Mouse (Mus musculus) CH12.LX (cell line): ENCODE data around the gene Dscam. TPM values are rescaled to one million over a fixed set of nuclear protein-coding genes. Genes with fewer than 3 reads are reported as not detected.

Experiments
- DNase-seq: peaks from one replicate; pipeline ENCODE4 v3.0.0-alpha.2; 2013; ENCODE audit errors: extremely low read depth
- H3K27ac ChIP-seq: 2 replicates; pipeline ENCODE4 v1.5.1; 2012; ENCODE audit warnings: low read depth, mild to moderate bottlenecking, control low read depth, moderate library complexity; ENCODE audit not compliant: insufficient read depth
- H3K27me3 ChIP-seq: replicated peaks from 2 replicates; pipeline ENCODE3; 2012; ENCODE audit warnings: inconsistent platforms
- H3K36me3 ChIP-seq, 2 experiments: replicated peaks in 1 of 2; 2 replicates each; pipeline versions ENCODE3 to v1.6.1; 2012; ENCODE audit warnings: inconsistent platforms in 1 of 2, low read length in 1 of 2, mild to moderate bottlenecking in 1 of 2, mixed read lengths in 1 of 2, moderate library complexity in 1 of 2; ENCODE audit not compliant: control insufficient read depth in 1 of 2, insufficient read depth in 1 of 2
- H3K4me1 ChIP-seq, 2 experiments: 2 replicates each; pipeline ENCODE4 v1.6.1; 2012; ENCODE audit warnings: inconsistent platforms in 1 of 2, moderate library complexity in 1 of 2; ENCODE audit not compliant: insufficient read depth in 2 of 2, control insufficient read depth in 1 of 2
- H3K4me2 ChIP-seq: 2 replicates; pipeline ENCODE4 v1.6.1; 2012; ENCODE audit warnings: low read depth, mild to moderate bottlenecking, control low read depth; ENCODE audit not compliant: poor library complexity, insufficient read depth, severe bottlenecking
- H3K4me3 ChIP-seq, 3 experiments: fragments of 150-350 bp in 1 of 3; sonication (generic) in 1 of 3; replicated peaks in 1 of 3; 2 replicates each; pipeline versions ENCODE3 to v1.5.1; 2011 to 2012; ENCODE audit warnings: low read depth in 2 of 3, low read length in 2 of 3, mild to moderate bottlenecking in 2 of 3, moderate library complexity in 2 of 3, control low read depth in 1 of 3, improper control_type of control experiment in 1 of 3, inconsistent platforms in 1 of 3, mixed read lengths in 1 of 3; ENCODE audit not compliant: poor library complexity in 1 of 3
- H3K79me2 ChIP-seq: replicated peaks from 2 replicates; pipeline ENCODE4 v1.6.1; 2012; ENCODE audit warnings: mild to moderate bottlenecking, moderate library complexity; ENCODE audit not compliant: control insufficient read depth, poor library complexity, insufficient read depth, severe bottlenecking; ENCODE audit errors: extremely low read depth
- H3K9ac ChIP-seq: 2 replicates; pipeline ENCODE4 v1.6.1; 2012; ENCODE audit warnings: low read depth, mild to moderate bottlenecking, control low read depth, moderate library complexity; ENCODE audit not compliant: insufficient read depth
- H3K9me3 ChIP-seq: replicated peaks from 2 replicates; pipeline ENCODE3; 2012; ENCODE audit warnings: low read length, inconsistent platforms, mixed read lengths
- BHLHE40 ChIP-seq: IDR thresholded peaks from 2 replicates; pipeline ENCODE4 v1.6.1; 2011; ENCODE audit warnings: mild to moderate bottlenecking, low read depth, low read length, improper control_type of control experiment
- CTCF ChIP-seq, 2 experiments: IDR thresholded peaks in 1 of 2; conservative IDR thresholded peaks in 1 of 2; 2 replicates each; pipeline ENCODE4 v1.5.1; 2011 to 2012; ENCODE audit warnings: low read depth in 2 of 2, low read length in 2 of 2, improper control_type of control experiment in 1 of 2, inconsistent platforms in 1 of 2, mild to moderate bottlenecking in 1 of 2, moderate library complexity in 1 of 2
- EP300 ChIP-seq: IDR thresholded peaks from 2 replicates; pipeline ENCODE4 v1.6.1; 2011; ENCODE audit warnings: low read length, improper control_type of control experiment
- GABPA ChIP-seq: IDR thresholded peaks from 2 replicates; pipeline ENCODE4 v1.6.1; 2012; ENCODE audit warnings: low read depth, low read length, improper control_type of control experiment, inconsistent platforms; ENCODE audit not compliant: insufficient replicate concordance
- MAFK ChIP-seq: IDR thresholded peaks from 2 replicates; pipeline ENCODE4 v1.6.1; 2011; ENCODE audit warnings: low read length, improper control_type of control experiment; ENCODE audit not compliant: insufficient replicate concordance
- MAX ChIP-seq: IDR thresholded peaks from 2 replicates; pipeline ENCODE4 v1.6.1; 2011; ENCODE audit warnings: low read length, improper control_type of control experiment
- NELFE ChIP-seq: IDR thresholded peaks from 2 replicates; pipeline ENCODE4 v1.6.1; 2011; ENCODE audit warnings: low read depth, low read length, improper control_type of control experiment
- ZC3H11A ChIP-seq: IDR thresholded peaks from 2 replicates; pipeline ENCODE4 v1.6.1; 2012; ENCODE audit warnings: low read depth, mild to moderate bottlenecking, inconsistent platforms, low read length, improper control_type of control experiment
- dilution Hi-C: fragments of 300-500 bp; cut with MboI; formaldehyde crosslinking; loops from 2 replicates; pipeline ENCODE4 v1.14.3; 2020; ENCODE audit warnings: low sequenced_read_pairs; ENCODE audit not compliant: extremely low pct_unique_long_range_greater_than_20kb, extremely low pct_ligation_motif_present
- in situ Hi-C: fragments of 300-500 bp; cut with MboI; formaldehyde crosslinking; loops from 3 replicates; pipeline ENCODE4 v1.14.3; 2019; ENCODE audit warnings: low sequenced_read_pairs, low pct_ligation_motif_present, low pct_unique_long_range_greater_than_20kb, mixed read lengths
- polyA plus RNA-seq: library from polyadenylated mRNA; unstranded; fragments of >175 nt; gene quantifications from 2 replicates; pipeline ENCODE4 v1.2.1, GENCODE M21; 2012; ENCODE audit warnings: low read depth; ENCODE audit not compliant: insufficient read length
- total RNA-seq, 2 experiments: library from RNA; depleted of rRNA; stranded (reverse); fragments of 300-350 nt in 1 of 2; fragments of >200 nt in 1 of 2; gene quantifications; 2 replicates each; pipeline ENCODE4 v1.2.3; 2012 to 2014

Gene Dscam
- total and polyA plus RNA-seq, 3 experiments = under 0.01 to 0.39 (median 0.12) TPM

- Histone ChIP-seq H3K4me1 (no peaks in the 10 kb centered on the region), H3K4me2 (no peak overlapping the region), H3K79me2 (no peaks in the 10 kb centered on the region), H3K27me3 (no peaks in the 10 kb centered on the region), H3K27ac (no peak overlapping the region), H3K36me3 (no peaks in the 10 kb centered on the region), H3K9ac (no peak overlapping the region), H3K4me3 (no peak overlapping the region), H3K9me3 (no peaks in the 10 kb centered on the region)
- TF ChIP-seq NELFE (no peak), ZC3H11A (no peak), BHLHE40 (no peak)
- DNase-seq = no peak
- in situ Hi-C loops (no loop called here), dilution Hi-C loops (no loop called here)
Observed at GRCm38 (mm10) chr16:96987396-96987795, 183.2 kb downstream of the Dscam start.

GRCm38 (mm10) chr16:96973300-96973699 is 197.3 kb downstream of the Dscam start:
- no peak for DNase-seq
- dilution Hi-C loops (no loop called here), in situ Hi-C loops (no loop called here)
- peak overlapping the region; percentile 12 for H3K4me2 ChIP-seq
- H3K79me2 ChIP-seq = no peaks in the 10 kb centered on the region
- no peak overlapping the region for H3K27ac ChIP-seq
- H3K36me3 ChIP-seq = no peaks in the 10 kb centered on the region
- no peak overlapping the region for H3K4me3 ChIP-seq
- H3K27me3 ChIP-seq = no peaks in the 10 kb centered on the region
- H3K4me1 ChIP-seq = peaks cover 0 to 11% of the 10 kb centered on the region in 2 experiments; a peak in 2 of 4 replicates
- H3K9me3 ChIP-seq = no peaks in the 10 kb centered on the region
- TF ChIP-seq CTCF (conservative IDR thresholded peaks at IDR 0.05 in 1 of 2, IDR thresholded peaks at IDR 0.05 in 1 of 2; ENCODE audit: low read depth in 2 of 2, low read length in 2 of 2) = 0 out of 4 replicates have a peak, but pooled peaks of 1 of the 2 experiments have one; percentile 5
- no peak for TF ChIP-seq GABPA
- TF ChIP-seq MAX = no peak
- no peak for TF ChIP-seq NELFE
- no peak overlapping the region for H3K9ac ChIP-seq

- TF ChIP-seq EP300 (no peak), MAFK (peak; percentile 55; the same call in 1 of the 2 replicates)
Observed at GRCm38 (mm10) chr16:96971768-96972167, 198.8 kb downstream of the Dscam start.

More at GRCm38 (mm10) chr16:96971768-96972167, 198.8 kb downstream of the Dscam start:
- H3K9ac ChIP-seq = no peak overlapping the region
- dilution Hi-C loops = no loop called here
- no peak overlapping the region for H3K27ac ChIP-seq
- in situ Hi-C loops = no loop called here
- no peaks in the 10 kb centered on the region for H3K27me3 ChIP-seq
- peaks cover 0 to 11% of the 10 kb centered on the region in 2 experiments; a peak in 2 of 4 replicates for H3K4me1 ChIP-seq
- H3K4me2 ChIP-seq = no peak overlapping the region
- H3K9me3 ChIP-seq = no peaks in the 10 kb centered on the region
- no peaks in the 10 kb centered on the region for H3K79me2 ChIP-seq
- no peak for DNase-seq
- H3K4me3 ChIP-seq = no peak overlapping the region
- no peaks in the 10 kb centered on the region for H3K36me3 ChIP-seq
